Mouse (Mus musculus) ES-Bruce4 (cell line): ENCODE data around the gene Diaph2. TPM values are rescaled to one million over a fixed set of nuclear protein-coding genes. Genes with fewer than 3 reads are reported as not detected.

Source experiments
- H3K27ac ChIP-seq: 2 replicates; pipeline ENCODE4 v1.5.1; 2012; ENCODE audit warnings: low read length, inconsistent platforms; ENCODE audit not compliant: insufficient read depth
- H3K27me3 ChIP-seq: 2 replicates; pipeline ENCODE4 v1.6.1; 2012; ENCODE audit warnings: mild to moderate bottlenecking, low read length, inconsistent platforms; ENCODE audit not compliant: control insufficient read depth, poor library complexity, insufficient read depth, severe bottlenecking
- H3K36me3 ChIP-seq: 2 replicates; pipeline ENCODE4 v1.6.1; 2012; ENCODE audit warnings: inconsistent platforms, mild to moderate bottlenecking, low read length, moderate library complexity; ENCODE audit not compliant: control insufficient read depth, poor library complexity, insufficient read depth, severe bottlenecking
- H3K4me1 ChIP-seq: one replicate; pipeline ENCODE4 v1.8.1; 2011; ENCODE audit warnings: low read length; ENCODE audit not compliant: control insufficient read depth, insufficient read depth
- H3K4me3 ChIP-seq: 2 replicates; pipeline ENCODE4 v1.5.1; 2011; ENCODE audit warnings: low read depth, mild to moderate bottlenecking, low read length
- H3K9ac ChIP-seq: 2 replicates; pipeline ENCODE4 v1.6.1; 2012; ENCODE audit warnings: low read depth, mild to moderate bottlenecking, inconsistent platforms; ENCODE audit not compliant: poor library complexity, severe bottlenecking
- H3K9me3 ChIP-seq: replicated peaks from 2 replicates; pipeline ENCODE4 v1.6.1; 2012; ENCODE audit warnings: mild to moderate bottlenecking, low read length, inconsistent platforms; ENCODE audit not compliant: control insufficient read depth, poor library complexity, insufficient read depth, severe bottlenecking
- CTCF ChIP-seq: IDR thresholded peaks from one replicate; pipeline ENCODE4 v1.8.1; 2011; ENCODE audit warnings: low read depth, low read length
- EP300 ChIP-seq: IDR thresholded peaks from 2 replicates; pipeline ENCODE4 v1.6.1; 2011; ENCODE audit warnings: low read depth, low read length; ENCODE audit not compliant: insufficient read depth
- POLR2A ChIP-seq: IDR thresholded peaks from one replicate; pipeline ENCODE4 v1.8.1; 2011; ENCODE audit warnings: low read length; ENCODE audit not compliant: insufficient read depth
- polyA plus RNA-seq: library from polyadenylated mRNA; stranded (reverse); fragments of >200 nt; gene quantifications from 2 replicates; pipeline ENCODE4 v1.2.4, GENCODE M21; 2011; ENCODE audit warnings: low read depth; ENCODE audit not compliant: missing spikeins, insufficient read depth, insufficient read length

Gene Diaph2
- polyA plus RNA-seq, result 26.3 and 26.8 TPM in 2 replicates

- peak within 1 kb of the TSS; percentile 88 for H3K4me3 ChIP-seq
- TF ChIP-seq EP300 (no peak), CTCF (no peak), POLR2A (peak; percentile 15)
- no peaks in the 10 kb centered on the region for H3K4me1 ChIP-seq
- H3K27ac ChIP-seq, result peak within 1 kb of the TSS; percentile 80
- H3K9me3 ChIP-seq, result no peaks in the 10 kb centered on the region
- no peaks in the 10 kb centered on the region for H3K36me3 ChIP-seq
- no peaks in the 10 kb centered on the region for H3K27me3 ChIP-seq
- H3K9ac ChIP-seq, result peak within 1 kb of the TSS; percentile 95
Observed at GRCm38 (mm10) chrX:129749571-129750061, at the start of gene Diaph2. Gene Diaph2 (plus strand): TSS chrX:129749742.

- H3K9me3 ChIP-seq, result no peaks in the 10 kb centered on the region
- no peaks in the 10 kb centered on the region for H3K4me1 ChIP-seq
- no peak overlapping the region for H3K9ac ChIP-seq
- no peak overlapping the region for H3K4me3 ChIP-seq
- no peaks in the 10 kb centered on the region for H3K36me3 ChIP-seq
- TF ChIP-seq EP300 (no peak), POLR2A (no peak), CTCF (no peak)
- H3K27ac ChIP-seq, result no peak overlapping the region
- H3K27me3 ChIP-seq, result no peaks in the 10 kb centered on the region
Observed at GRCm38 (mm10) chrX:129701634-129702312, 47.8 kb upstream of the Diaph2 start.

- Histone ChIP-seq H3K36me3 (no peaks in the 10 kb centered on the region), H3K4me1 (no peaks in the 10 kb centered on the region), H3K27me3 (no peaks in the 10 kb centered on the region), H3K9me3 (no peaks in the 10 kb centered on the region), H3K27ac (no peak overlapping the region), H3K4me3 (no peak overlapping the region), H3K9ac (no peak overlapping the region)
- no peak for TF ChIP-seq CTCF
- TF ChIP-seq EP300, result no peak
- no peak for TF ChIP-seq POLR2A
Observed at GRCm38 (mm10) chrX:129709656-129710055, 39.9 kb upstream of the Diaph2 start.

- Histone ChIP-seq H3K36me3 (no peaks in the 10 kb centered on the region), H3K27ac (no peak overlapping the region), H3K4me1 (no peaks in the 10 kb centered on the region), H3K27me3 (no peaks in the 10 kb centered on the region), H3K9ac (no peak overlapping the region), H3K4me3 (no peak overlapping the region), H3K9me3 (no peaks in the 10 kb centered on the region)
- TF ChIP-seq EP300, result no peak
Observed at GRCm38 (mm10) chrX:129728717-129729220, 20.8 kb upstream of the Diaph2 start.

- no peak for TF ChIP-seq CTCF
- no peak for TF ChIP-seq POLR2A
- TF ChIP-seq EP300, result no peak
- H3K9ac ChIP-seq, result no peak overlapping the region
- no peaks in the 10 kb centered on the region for H3K36me3 ChIP-seq
- H3K4me3 ChIP-seq, result no peak overlapping the region
- no peaks in the 10 kb centered on the region for H3K4me1 ChIP-seq
- no peaks in the 10 kb centered on the region for H3K27me3 ChIP-seq
- no peaks in the 10 kb centered on the region for H3K9me3 ChIP-seq
- no peak overlapping the region for H3K27ac ChIP-seq
Observed at GRCm38 (mm10) chrX:129736562-129736961, 13.0 kb upstream of the Diaph2 start.

- no peak overlapping the region for H3K9ac ChIP-seq
- H3K27ac ChIP-seq, result no peak overlapping the region
- no peak for TF ChIP-seq POLR2A
- TF ChIP-seq CTCF, result no peak
- TF ChIP-seq EP300, result no peak
- H3K36me3 ChIP-seq, result no peaks in the 10 kb centered on the region
- H3K27me3 ChIP-seq, result no peaks in the 10 kb centered on the region
- H3K4me1 ChIP-seq, result no peaks in the 10 kb centered on the region
- no peak overlapping the region for H3K4me3 ChIP-seq
- H3K9me3 ChIP-seq, result no peaks in the 10 kb centered on the region
Observed at GRCm38 (mm10) chrX:129739226-129739625, 10.3 kb upstream of the Diaph2 start.
